Comparison of ENCODE assay signal across 8 mouse cellular contexts in the genomic region with DNA sequence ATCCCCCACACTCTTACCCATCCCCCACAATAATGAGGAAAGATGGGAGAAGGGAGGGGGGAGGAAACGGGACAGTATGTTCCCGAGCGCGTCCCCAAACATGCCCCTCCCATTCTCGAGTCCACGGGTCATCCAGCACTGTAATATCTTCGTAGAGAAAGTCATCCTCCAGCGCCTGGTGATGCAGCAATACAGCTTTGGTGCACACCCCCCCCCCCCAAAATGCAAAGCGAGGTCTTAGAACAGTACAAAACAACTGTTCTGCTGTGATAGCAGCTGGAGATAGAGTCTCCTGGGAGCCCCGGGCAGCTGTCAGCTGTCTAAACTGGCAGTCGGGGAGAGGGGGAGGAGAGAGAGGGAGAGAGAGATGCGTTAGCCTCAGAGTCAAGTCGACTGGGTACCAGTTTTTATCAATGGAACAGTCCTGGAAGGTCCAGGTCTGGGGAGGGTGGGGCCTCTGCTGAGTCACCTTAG. TPM values are rescaled to one million over a fixed set of nuclear protein-coding genes. Genes with fewer than 3 reads are reported as not detected.
A peak's percentile ranks its signal among the peaks of the same experiment; 100 is the strongest.
DNase-seq lines count a peak whose midpoint lies in the region; ATAC-seq lines count a peak whose summit lies in the region.

No protein-coding gene starts in this region.

- peaks cover 6% of the 10 kb centered on the region for H3K4me1 ChIP-seq in hindbrain, embryonic 13.5 days (replicated peaks)
- H3K4me1 ChIP-seq in midbrain, embryonic 11.5 days (ENCODE audit: control insufficient read depth, insufficient read depth, low read length), result no peaks in the 10 kb centered on the region

- no peaks in the 10 kb centered on the region for H3K9me3 ChIP-seq in hindbrain, embryonic 13.5 days
- no peaks in the 10 kb centered on the region for H3K9me3 ChIP-seq in midbrain, embryonic 11.5 days (ENCODE audit: control insufficient read depth, low read length)

- ATAC-seq in hindbrain, embryonic 13.5 days (ENCODE audit: low FRiP score), result peak; percentile 57; the same call in 1 of the 2 replicates
- ATAC-seq in midbrain, embryonic 11.5 days (ENCODE audit: low FRiP score), result peak; percentile 82

- H3K4me2 ChIP-seq in hindbrain, embryonic 13.5 days, result peak overlapping the region; percentile 34
- no peak overlapping the region for H3K4me2 ChIP-seq in midbrain, embryonic 11.5 days

- H3K4me3 ChIP-seq in hindbrain, embryonic 13.5 days, result no peak overlapping the region
- H3K4me3 ChIP-seq in midbrain, embryonic 11.5 days (ENCODE audit: low read depth, low read length), result no peak overlapping the region

- 18% methylated on average over 13 of the region's 13 CpGs for WGBS in hindbrain, embryonic 13.5 days
- 41% methylated on average over 13 of the region's 13 CpGs for WGBS in midbrain, embryonic 11.5 days

- H3K27me3 ChIP-seq in hindbrain, embryonic 13.5 days, result no peaks in the 10 kb centered on the region
- H3K27me3 ChIP-seq in midbrain, embryonic 11.5 days (ENCODE audit: control insufficient read depth, insufficient read depth, low read length), result no peaks in the 10 kb centered on the region

- H3K27ac ChIP-seq in hindbrain, embryonic 13.5 days, result no peak overlapping the region
- H3K27ac ChIP-seq in midbrain, embryonic 11.5 days (ENCODE audit: low read depth, low read length), result no peak overlapping the region

- DNase-seq in kidney, adult 9 months, result peak; percentile 36
- DNase-seq in kidney, adult 18-20 months, result no peak
- peak; percentile 44 for DNase-seq in brain, adult 2 months (ENCODE audit: low read depth, low spot score)
- DNase-seq in midbrain, embryonic 11.5 days (ENCODE audit: low spot score, missing footprints), result no peak
- no peak for DNase-seq in left cerebral cortex, postnatal 36 days (ENCODE audit: low spot score in 2 of 2)
- DNase-seq in left cerebral cortex, adult 9 months (ENCODE audit: low spot score in 2 of 2), result no peak
- DNase-seq in adrenal gland, adult 2 months, result no peak

- H3K9ac ChIP-seq in hindbrain, embryonic 13.5 days, result no peak overlapping the region
- H3K9ac ChIP-seq in midbrain, embryonic 11.5 days (ENCODE audit: low read length), result no peak overlapping the region

- intact Hi-C loops in left cerebral cortex, postnatal 36 days (cut with DNase I), result loop anchor here (5.0 kb wide), 1 partner anchor 140 kb away; no protein-coding TSS in a partner anchor

- H3K36me3 ChIP-seq in hindbrain, embryonic 13.5 days, result no peaks in the 10 kb centered on the region
- no peaks in the 10 kb centered on the region for H3K36me3 ChIP-seq in midbrain, embryonic 11.5 days (ENCODE audit: control insufficient read depth, insufficient read depth, low read length)

RNA-seq across cellular contexts. Expression of a gene that starts 11.0 kb away (rescaled TPM):
- 10.0 and 11.0 TPM in 2 replicates for polyA plus RNA-seq in hindbrain, embryonic 13.5 days (2015; fragmentation: Nextera tagmentation; extraction: Ambion mirVana)
- 5.8 and 5.9 TPM in 2 replicates for polyA plus RNA-seq in midbrain, embryonic 11.5 days (2014; fragmentation: Nextera tagmentation; extraction: Ambion mirVana)
- 10 to 100 TPM; 42.3 to 46.8 TPM for total RNA-seq in left cerebral cortex, postnatal 36 days (2021)
- 10 to 100 TPM; 20.0 to 21.0 TPM for total RNA-seq in adrenal gland, adult 2 months (2021)
- 31.2 and 38.6 TPM in 2 replicates for polyA plus RNA-seq in adrenal gland, adult 2 months (2012; rRNA removed)

RNA-seq across cellular contexts. Expression of a gene that starts 16.5 kb away (rescaled TPM):
- polyA plus RNA-seq in hindbrain, embryonic 13.5 days (2015; fragmentation: Nextera tagmentation; extraction: Ambion mirVana), result 0.60 and 0.88 TPM in 2 replicates
- polyA plus RNA-seq in midbrain, embryonic 11.5 days (2014; fragmentation: Nextera tagmentation; extraction: Ambion mirVana), result 2.3 and 2.5 TPM in 2 replicates
- total RNA-seq in left cerebral cortex, postnatal 36 days (2021), result 10 to 100 TPM; 12.9 to 18.8 TPM
- total RNA-seq in adrenal gland, adult 2 months (2021), result 100 to 1,000 TPM; 366 to 466 TPM
- polyA plus RNA-seq in adrenal gland, adult 2 months (2012; rRNA removed), result 3,420 and 4,353 TPM in 2 replicates

RNA-seq across cellular contexts. Expression of a gene that starts 17.4 kb away (rescaled TPM):
- polyA plus RNA-seq in hindbrain, embryonic 13.5 days (2015; fragmentation: Nextera tagmentation; extraction: Ambion mirVana), result 30.8 and 33.5 TPM in 2 replicates
- polyA plus RNA-seq in midbrain, embryonic 11.5 days (2014; fragmentation: Nextera tagmentation; extraction: Ambion mirVana), result 25.1 and 31.5 TPM in 2 replicates
- total RNA-seq in left cerebral cortex, postnatal 36 days (2021), result 10 to 100 TPM; 45.2 to 48.3 TPM
- total RNA-seq in adrenal gland, adult 2 months (2021), result 10 to 100 TPM; 29.9 to 30.1 TPM
- polyA plus RNA-seq in adrenal gland, adult 2 months (2012; rRNA removed), result 72.0 and 77.3 TPM in 2 replicates

RNA-seq across cellular contexts. Expression of a gene that starts 40.4 kb away (rescaled TPM):
- 310 and 311 TPM in 2 replicates for polyA plus RNA-seq in hindbrain, embryonic 13.5 days (2015; fragmentation: Nextera tagmentation; extraction: Ambion mirVana)
- polyA plus RNA-seq in midbrain, embryonic 11.5 days (2014; fragmentation: Nextera tagmentation; extraction: Ambion mirVana), result 252 and 273 TPM in 2 replicates
- total RNA-seq in left cerebral cortex, postnatal 36 days (2021), result 100 to 1,000 TPM; 246 to 259 TPM
- total RNA-seq in adrenal gland, adult 2 months (2021), result 100 to 1,000 TPM; 191 to 208 TPM
- polyA plus RNA-seq in adrenal gland, adult 2 months (2012; rRNA removed), result 94.4 and 133 TPM in 2 replicates

Comparison
In these comparisons a context has a peak if more than half of its experiments do, and no peak if none do; other contexts are left out.
1. DNase-seq: peak in kidney, adult 9 months (single experiment) and brain, adult 2 months (single experiment); none in kidney, adult 18-20 months (single experiment), midbrain, embryonic 11.5 days (single experiment), left cerebral cortex, postnatal 36 days (0 of 2), left cerebral cortex, adult 9 months (0 of 2) and adrenal gland, adult 2 months (single experiment).
2. RNA of a gene that starts 16.5 kb away (polyA plus RNA-seq): 3,420 to 4,353 TPM in adrenal gland, adult 2 months; 2.3 to 2.5 TPM in midbrain, embryonic 11.5 days and 0.60 to 0.88 TPM in hindbrain, embryonic 13.5 days; every median in the first group is over 100 times any median in the second.